Mouse (Mus musculus) forebrain, embryonic 12.5 days (tissue): ENCODE measurements around the gene Myl9. TPM values are rescaled to one million over a fixed set of nuclear protein-coding genes. Genes with fewer than 3 reads are reported as not detected.
A peak's percentile ranks its signal among the peaks of the same experiment; 100 is the strongest.

Experiments used
- ATAC-seq: fragments of 200-750 bp; cut with Nextera tagmentation; 2 replicates; pipeline ENCODE4 v1.8.0; 2017; ENCODE audit warnings: moderate TSS enrichment; ENCODE audit not compliant: low FRiP score
- H3K27ac ChIP-seq: fragments of 300-500 bp; sonication (generic); 2 replicates; pipeline ENCODE4 v1.5.1; 2016; ENCODE audit warnings: mild to moderate bottlenecking
- H3K27me3 ChIP-seq: fragments of 300-500 bp; sonication (generic); 2 replicates; pipeline ENCODE4 v1.6.1; 2016; ENCODE audit warnings: mild to moderate bottlenecking
- H3K36me3 ChIP-seq: fragments of 300-500 bp; sonication (generic); replicated peaks from 2 replicates; pipeline ENCODE4 v1.6.1; 2016; ENCODE audit warnings: mild to moderate bottlenecking
- H3K4me1 ChIP-seq: fragments of 300-500 bp; sonication (generic); 2 replicates; pipeline ENCODE4 v1.6.1; 2016
- H3K4me2 ChIP-seq: fragments of 300-500 bp; sonication (generic); 2 replicates; pipeline ENCODE4 v1.6.1; 2016; ENCODE audit warnings: mild to moderate bottlenecking, moderate library complexity
- H3K4me3 ChIP-seq: fragments of 300-500 bp; sonication (generic); replicated peaks from 2 replicates; pipeline ENCODE4 v1.5.1; 2016; ENCODE audit warnings: mild to moderate bottlenecking
- H3K9ac ChIP-seq: fragments of 300-500 bp; sonication (generic); 2 replicates; pipeline ENCODE4 v1.6.1; 2016; ENCODE audit warnings: mild to moderate bottlenecking
- H3K9me3 ChIP-seq: fragments of 300-500 bp; sonication (generic); 2 replicates; pipeline ENCODE4 v1.6.1; 2016
- WGBS: fragments of 180-500 bp; shearing (Covaris S2); methylation state at CpG from one replicate; pipeline ENCODE4 v1.1.7; 2016; 5-methylcytosine and 5-hydroxymethylcytosine counted together
- polyA plus RNA-seq: library from polyadenylated mRNA; unstranded; fragments of >200 nt; fragmentation: Nextera tagmentation; extraction: Ambion mirVana; gene quantifications from 2 replicates; pipeline ENCODE4 v1.2.1, GENCODE M21; 2016

Myl9 gene
- 61.4 and 95.4 TPM in 2 replicates for polyA plus RNA-seq

DNA sequence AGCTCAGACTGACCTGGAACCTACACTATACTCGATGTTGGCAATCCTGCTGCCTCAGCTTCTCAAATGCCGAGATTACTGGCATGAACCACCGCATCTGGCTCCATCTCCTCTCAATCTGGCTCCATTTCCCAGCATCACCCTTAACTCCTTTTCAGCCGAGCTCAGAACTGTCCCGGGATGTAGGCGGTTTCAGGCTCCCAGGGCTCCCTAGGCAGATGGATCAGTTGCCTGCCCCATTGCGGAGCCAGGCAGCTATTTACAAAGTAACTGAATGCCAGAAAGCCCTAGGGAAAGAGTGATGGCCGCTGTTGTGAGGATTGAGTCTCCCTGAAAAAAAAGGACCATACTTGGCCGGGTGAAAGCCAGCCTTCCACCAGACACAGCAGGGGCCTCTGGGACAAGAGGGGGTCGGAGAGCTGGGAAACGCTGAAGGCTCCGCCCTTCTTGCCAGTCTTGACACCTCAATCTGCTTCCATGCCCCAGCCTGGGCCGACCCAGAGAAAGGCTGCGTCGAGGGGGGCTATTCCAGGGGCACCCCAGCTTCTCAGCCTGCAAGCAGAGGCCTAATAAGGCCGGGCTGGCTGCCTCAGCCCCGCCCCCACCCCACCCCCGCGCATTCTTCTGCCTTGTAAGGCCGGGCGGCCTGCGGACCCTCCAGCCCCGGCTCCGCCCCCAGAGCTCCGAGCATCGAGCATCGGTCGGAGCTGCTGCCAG lies at the start of gene Myl9:
Gene Myl9, plus strand, starts transcription at position 683 of the 717 bp plus-strand sequence.
- H3K27ac ChIP-seq = peak within 1 kb of the TSS; percentile 47
- H3K4me1 ChIP-seq = peaks cover 22% of the 10 kb centered on the region
- H3K9ac ChIP-seq = peak within 1 kb of the TSS; percentile 60
- H3K36me3 ChIP-seq = no peaks in the 10 kb centered on the region
- H3K9me3 ChIP-seq = no peaks in the 10 kb centered on the region
- peaks cover 15% of the 10 kb centered on the region for H3K27me3 ChIP-seq
- H3K4me2 ChIP-seq = peak within 1 kb of the TSS; percentile 75
- 1% methylated on average over 28 of the region's 28 CpGs for WGBS
- ATAC-seq = peak; percentile 82
- peak within 1 kb of the TSS; percentile 40 for H3K4me3 ChIP-seq

DNA sequence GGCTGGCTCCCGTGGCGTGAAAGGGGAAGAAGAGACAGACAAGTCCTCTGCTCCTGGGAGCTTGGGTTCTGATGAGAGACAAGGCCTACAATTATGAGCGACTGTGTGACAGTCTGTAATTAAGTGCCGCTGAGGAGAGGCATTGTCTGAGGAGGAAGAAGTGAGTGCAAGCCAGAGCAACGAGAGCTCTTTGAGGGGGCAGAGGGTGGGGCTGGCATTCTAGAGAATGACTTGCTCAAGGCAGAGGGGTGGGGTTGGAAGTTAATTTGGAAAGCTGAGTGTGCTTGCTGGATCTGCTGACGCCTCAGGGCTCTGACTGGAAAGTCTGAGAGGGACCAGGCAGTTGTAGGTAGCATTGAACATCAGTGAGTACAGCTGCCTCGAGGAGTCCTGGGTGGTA lies 48.9 kb upstream of the Myl9 start:
- Histone ChIP-seq H3K9ac (peak overlapping the region; percentile 43; the same call in 1 of the 2 replicates), H3K4me2 (peak overlapping the region; percentile 41), H3K27ac (peak overlapping the region; percentile 70), H3K4me1 (peaks cover 67% of the 10 kb centered on the region), H3K27me3 (no peaks in the 10 kb centered on the region), H3K36me3 (no peaks in the 10 kb centered on the region), H3K9me3 (no peaks in the 10 kb centered on the region), H3K4me3 (no peak overlapping the region)
- WGBS = 14% methylated on average over 7 of the region's 7 CpGs
- ATAC-seq = peak; percentile 25; the same call in 1 of the 2 replicates

DNA sequence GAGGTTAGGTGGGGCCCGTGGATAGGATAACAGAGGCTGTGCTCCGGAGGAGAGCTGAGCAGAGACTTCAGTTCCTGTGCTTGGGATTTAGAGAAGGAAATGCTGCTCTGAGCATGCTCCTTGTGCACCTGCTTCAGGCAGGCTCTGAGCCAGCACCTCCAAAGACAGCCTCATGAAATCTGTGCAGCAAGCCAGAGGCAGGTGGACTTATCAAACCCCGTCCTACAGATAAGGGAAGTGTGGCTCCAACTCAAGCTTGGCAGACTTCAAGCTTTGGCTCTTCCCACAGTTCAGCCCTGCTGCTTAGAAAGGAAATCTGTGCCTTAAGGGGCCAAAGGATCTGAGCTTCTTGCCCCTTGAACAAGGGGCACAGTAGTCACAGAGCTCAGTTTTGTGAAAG lies 48.3 kb upstream of the Myl9 start:
- ATAC-seq = no peak
- peak overlapping the region; percentile 41 for H3K4me2 ChIP-seq
- no peaks in the 10 kb centered on the region for H3K36me3 ChIP-seq
- H3K27ac ChIP-seq = peak overlapping the region; percentile 70
- no peak overlapping the region for H3K4me3 ChIP-seq
- no peak overlapping the region for H3K9ac ChIP-seq
- peaks cover 72% of the 10 kb centered on the region for H3K4me1 ChIP-seq
- 77% methylated on average over 3 of the region's 3 CpGs for WGBS
- H3K9me3 ChIP-seq = no peaks in the 10 kb centered on the region
- no peaks in the 10 kb centered on the region for H3K27me3 ChIP-seq

DNA sequence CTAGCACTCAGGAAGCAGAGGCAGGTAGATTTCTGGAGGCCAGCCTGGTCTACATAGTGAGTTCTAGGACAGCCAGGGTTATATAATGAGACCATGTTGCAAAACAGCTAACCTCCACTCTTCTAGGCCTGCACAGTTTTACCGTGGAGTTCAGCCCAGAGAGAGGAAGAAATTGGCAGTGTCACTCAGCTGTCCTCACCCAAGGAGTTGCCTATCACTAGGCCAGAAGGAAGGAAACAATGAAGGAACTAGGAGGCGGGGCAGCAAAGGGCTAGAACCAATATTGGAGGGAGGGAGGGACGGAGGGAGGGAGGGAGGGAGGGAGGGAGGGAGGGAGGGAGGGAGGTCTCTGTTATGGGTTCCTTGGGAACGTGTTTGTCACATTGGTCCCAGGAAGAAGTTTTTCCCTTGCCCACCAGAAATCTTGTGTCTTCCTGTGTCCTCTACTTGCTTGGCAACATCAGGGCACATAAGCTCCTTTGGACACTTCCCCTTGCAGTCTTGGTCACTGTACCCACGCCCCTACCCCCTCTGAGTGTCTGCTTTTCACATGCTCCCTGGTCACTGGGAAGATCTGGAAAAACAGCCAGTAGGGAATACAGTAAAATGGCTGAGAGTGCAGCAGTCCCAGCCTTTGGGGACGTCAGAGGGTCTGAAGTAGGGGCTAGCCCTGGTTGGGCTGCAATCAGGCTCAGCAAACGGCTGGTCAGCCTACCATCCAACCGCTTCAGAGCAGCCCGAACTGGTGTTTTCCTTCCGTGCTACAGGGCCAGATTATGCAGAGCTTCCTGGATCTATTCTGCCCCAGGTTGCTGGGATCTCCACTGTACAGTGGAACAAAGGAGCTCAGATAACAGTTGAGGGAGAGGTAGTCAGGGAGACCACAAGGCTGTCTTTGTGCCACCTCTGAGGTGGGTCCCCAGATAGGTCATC lies 45.4 kb upstream of the Myl9 start:
- 65% methylated on average over 8 of the region's 10 CpGs for WGBS

DNA sequence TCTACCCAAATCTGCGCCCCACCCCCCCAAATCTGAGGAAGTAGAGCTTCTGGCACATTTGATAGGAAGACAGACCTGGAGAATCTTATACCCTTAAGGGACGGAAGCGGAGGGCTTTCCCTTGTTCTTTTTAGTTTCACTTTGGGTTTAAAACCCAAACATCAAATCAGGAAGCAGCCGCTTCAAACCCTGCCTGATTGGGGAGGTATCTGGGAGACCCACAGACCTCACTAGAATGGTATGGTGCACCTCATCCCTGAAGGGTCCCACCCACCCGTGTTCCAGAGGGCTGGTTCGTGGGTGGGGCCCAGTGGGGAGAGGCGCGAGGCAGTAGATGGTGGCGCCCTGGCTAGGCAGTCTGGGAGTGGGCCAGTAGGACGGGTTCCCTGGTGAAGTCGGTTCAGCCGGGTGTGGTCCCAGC lies 44.7 kb upstream of the Myl9 start:
- 90% methylated on average over 12 of the region's 12 CpGs for WGBS
- no peak for ATAC-seq
- Histone ChIP-seq H3K27ac (0 out of 2 replicates have a peak overlapping the region, but pooled peaks have one; percentile 19), H3K4me3 (no peak overlapping the region), H3K9ac (no peak overlapping the region), H3K4me1 (peaks cover 58% of the 10 kb centered on the region), H3K36me3 (no peaks in the 10 kb centered on the region), H3K27me3 (no peaks in the 10 kb centered on the region), H3K9me3 (no peaks in the 10 kb centered on the region), H3K4me2 (0 out of 2 replicates have a peak overlapping the region, but pooled peaks have one; percentile 2)

More for the DNA sequence above, 45.4 kb upstream of the Myl9 start:
- H3K9me3 ChIP-seq = no peaks in the 10 kb centered on the region
- H3K36me3 ChIP-seq = no peaks in the 10 kb centered on the region
- peaks cover 58% of the 10 kb centered on the region for H3K4me1 ChIP-seq
- peak overlapping the region; percentile 2; the same call in 1 of the 2 replicates for H3K4me2 ChIP-seq
- H3K27me3 ChIP-seq = no peaks in the 10 kb centered on the region
- 0 out of 2 replicates have a peak overlapping the region, but pooled peaks have one; percentile 19 for H3K27ac ChIP-seq
- H3K4me3 ChIP-seq = no peak overlapping the region
- no peak overlapping the region for H3K9ac ChIP-seq
- ATAC-seq = no peak

DNA sequence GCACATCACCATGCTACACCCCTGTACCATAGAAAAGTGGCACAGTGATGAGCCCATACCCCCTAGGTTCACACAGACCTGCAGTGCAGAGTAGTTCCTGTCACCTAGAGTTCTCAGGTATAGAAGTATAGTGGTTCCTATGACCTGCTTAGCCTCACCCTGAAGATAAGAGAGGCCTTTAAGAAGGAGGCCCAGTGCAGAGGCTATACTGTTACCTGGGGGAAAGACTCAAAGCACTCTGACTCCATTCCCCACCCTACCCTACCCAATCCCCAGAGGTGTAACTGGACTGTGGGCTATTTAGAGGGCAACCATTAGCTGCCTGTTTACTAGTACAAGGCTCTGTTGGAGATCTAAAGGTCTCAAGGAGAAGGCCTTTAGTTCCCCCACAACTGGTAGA lies 43.6 kb upstream of the Myl9 start:
- Histone ChIP-seq H3K27ac (no peak overlapping the region), H3K27me3 (no peaks in the 10 kb centered on the region), H3K9me3 (no peaks in the 10 kb centered on the region), H3K4me3 (no peak overlapping the region), H3K36me3 (no peaks in the 10 kb centered on the region), H3K4me2 (no peak overlapping the region), H3K9ac (no peak overlapping the region), H3K4me1 (peaks cover 58% of the 10 kb centered on the region)
- no peak for ATAC-seq

DNA sequence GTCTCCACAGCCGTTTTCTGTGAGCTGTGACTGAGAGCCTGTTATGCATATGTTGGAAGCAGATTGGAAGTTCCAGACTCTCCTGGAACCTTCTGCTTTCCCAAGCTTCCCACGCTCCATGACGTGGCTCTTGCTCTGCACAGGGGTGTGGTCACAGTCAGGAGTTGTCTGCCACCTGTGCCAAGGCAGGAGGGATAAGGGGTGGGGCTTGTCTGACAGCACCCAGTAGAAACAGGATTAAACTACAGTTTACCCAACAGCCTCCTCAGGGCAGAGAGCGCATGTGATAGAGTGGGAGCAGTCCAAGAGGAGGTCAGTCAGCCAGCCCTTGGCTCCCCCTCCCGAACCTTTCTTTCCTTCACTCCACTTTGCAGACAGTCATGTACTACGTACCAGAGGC lies 43.1 kb upstream of the Myl9 start:
- no peaks in the 10 kb centered on the region for H3K27me3 ChIP-seq
- no peak overlapping the region for H3K4me2 ChIP-seq
- 81% methylated on average over 6 of the region's 6 CpGs for WGBS
- no peaks in the 10 kb centered on the region for H3K9me3 ChIP-seq
- H3K9ac ChIP-seq = no peak overlapping the region
- no peak for ATAC-seq
- no peak overlapping the region for H3K27ac ChIP-seq
- no peaks in the 10 kb centered on the region for H3K36me3 ChIP-seq
- peaks cover 58% of the 10 kb centered on the region for H3K4me1 ChIP-seq
- H3K4me3 ChIP-seq = no peak overlapping the region

DNA sequence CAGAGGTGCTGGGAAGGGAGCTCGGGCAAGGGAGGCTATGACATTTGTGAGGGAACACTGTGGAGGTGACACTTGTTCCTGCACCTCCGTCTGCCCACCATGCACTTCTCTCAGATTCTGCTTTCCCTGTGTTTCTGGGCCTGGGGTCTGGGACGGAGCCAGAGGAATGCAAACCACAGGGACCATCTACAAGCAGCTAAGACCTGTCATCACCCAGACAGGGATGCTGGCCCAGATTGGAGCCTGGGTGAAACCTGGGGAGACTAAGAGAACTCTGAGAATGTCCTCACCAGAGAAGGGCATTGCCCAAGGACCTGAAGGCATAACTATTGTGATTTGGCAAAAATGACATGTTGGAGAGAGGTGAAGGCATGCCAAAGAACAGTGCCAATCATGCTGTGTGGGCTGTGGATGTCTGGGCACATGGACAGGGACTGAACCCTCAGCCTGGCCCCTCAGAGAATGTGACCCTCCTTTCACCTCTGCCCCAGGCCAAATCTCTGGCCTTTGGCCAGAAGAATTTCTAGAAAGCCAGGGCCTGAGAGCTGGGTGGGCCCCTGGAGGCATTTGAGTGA lies 39.4 kb upstream of the Myl9 start:
- Histone ChIP-seq H3K4me1 (peaks cover 46% of the 10 kb centered on the region), H3K4me3 (no peak overlapping the region), H3K9me3 (no peaks in the 10 kb centered on the region), H3K4me2 (no peak overlapping the region), H3K36me3 (peaks cover 4% of the 10 kb centered on the region; the same call in 1 of the 2 replicates), H3K27ac (no peak overlapping the region), H3K27me3 (no peaks in the 10 kb centered on the region), H3K9ac (no peak overlapping the region)
- 90% methylated on average over 3 of the region's 3 CpGs for WGBS
- ATAC-seq = no peak

DNA sequence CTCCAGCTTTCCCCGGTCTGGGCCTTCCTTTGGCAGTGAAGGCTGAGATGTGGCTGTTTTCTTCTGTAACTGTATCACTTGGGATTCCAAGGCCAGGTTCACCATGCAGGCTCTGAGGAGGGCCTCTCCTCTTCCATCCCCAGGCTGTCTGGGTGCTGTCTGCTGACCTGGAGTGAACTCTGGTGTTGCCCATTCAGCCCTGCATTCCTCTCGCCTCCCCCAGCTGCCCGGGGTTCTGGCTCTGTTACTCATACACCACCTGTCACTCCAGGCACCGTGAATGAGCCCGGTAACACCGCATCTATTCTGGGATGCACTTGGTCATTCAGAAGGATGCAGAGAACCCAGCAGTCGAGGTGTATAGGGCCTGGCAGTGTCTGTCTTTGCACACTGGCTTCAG lies 38.4 kb upstream of the Myl9 start:
- Histone ChIP-seq H3K4me1 (peaks cover 52% of the 10 kb centered on the region), H3K4me2 (no peak overlapping the region), H3K4me3 (no peak overlapping the region), H3K27me3 (no peaks in the 10 kb centered on the region), H3K36me3 (peaks cover 7% of the 10 kb centered on the region; the same call in 1 of the 2 replicates), H3K27ac (no peak overlapping the region), H3K9me3 (no peaks in the 10 kb centered on the region), H3K9ac (no peak overlapping the region)
- 66% methylated on average over 7 of the region's 7 CpGs for WGBS
- no peak for ATAC-seq

DNA sequence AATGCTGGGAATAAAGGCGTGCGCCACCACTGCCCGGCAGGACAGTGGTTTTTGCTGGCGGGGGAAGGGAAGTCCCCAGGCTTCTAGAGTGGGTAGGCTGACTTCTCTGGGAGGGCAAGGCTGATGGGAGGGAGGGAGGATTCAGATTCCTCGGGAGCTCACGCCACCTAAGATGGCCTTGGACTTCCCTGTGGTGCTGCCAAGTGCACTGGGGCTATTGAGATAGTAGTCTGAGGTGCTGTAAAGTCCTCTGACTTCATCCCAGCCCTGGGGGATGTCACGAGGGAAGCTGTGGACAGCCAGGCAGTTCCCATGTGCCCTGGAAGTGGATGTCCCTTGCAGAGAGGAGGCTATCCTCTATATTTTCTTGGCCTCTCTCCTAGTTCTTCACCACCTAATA lies 37.2 kb upstream of the Myl9 start:
- WGBS = 84% methylated on average over 7 of the region's 7 CpGs
- no peaks in the 10 kb centered on the region for H3K27me3 ChIP-seq

DNA sequence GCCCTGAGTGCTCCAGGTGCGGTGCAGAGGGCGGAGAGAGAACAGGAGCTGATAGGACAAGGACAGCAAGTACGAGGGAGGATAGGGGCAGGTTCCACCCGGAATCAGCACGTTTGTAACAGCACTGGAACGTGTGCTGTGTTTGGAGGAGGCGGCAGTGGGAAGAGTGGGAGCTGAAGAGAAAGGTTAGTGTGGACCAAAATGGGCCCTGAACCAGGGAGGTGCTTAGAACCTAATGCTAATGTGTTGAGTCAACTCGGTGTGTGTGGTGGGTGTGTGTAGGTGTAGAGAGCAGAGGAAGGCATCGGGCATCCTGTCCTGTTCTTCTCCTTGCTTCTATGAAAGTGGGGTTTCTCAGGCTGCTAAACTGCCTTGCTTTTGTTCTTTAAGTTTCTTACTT lies 34.0 kb upstream of the Myl9 start:
- Histone ChIP-seq H3K36me3 (peaks cover 27% of the 10 kb centered on the region), H3K9me3 (no peaks in the 10 kb centered on the region), H3K4me3 (no peak overlapping the region), H3K9ac (no peak overlapping the region), H3K4me2 (no peak overlapping the region), H3K4me1 (peaks cover 45% of the 10 kb centered on the region), H3K27ac (no peak overlapping the region), H3K27me3 (no peaks in the 10 kb centered on the region)
- 85% methylated on average over 9 of the region's 9 CpGs for WGBS
- no peak for ATAC-seq

More for the DNA sequence above, 37.2 kb upstream of the Myl9 start:
- Histone ChIP-seq H3K36me3 (peaks cover 7% of the 10 kb centered on the region; the same call in 1 of the 2 replicates), H3K4me3 (no peak overlapping the region), H3K9ac (no peak overlapping the region), H3K4me1 (peaks cover 54% of the 10 kb centered on the region), H3K27ac (no peak overlapping the region), H3K9me3 (no peaks in the 10 kb centered on the region), H3K4me2 (no peak overlapping the region)
- no peak for ATAC-seq

DNA sequence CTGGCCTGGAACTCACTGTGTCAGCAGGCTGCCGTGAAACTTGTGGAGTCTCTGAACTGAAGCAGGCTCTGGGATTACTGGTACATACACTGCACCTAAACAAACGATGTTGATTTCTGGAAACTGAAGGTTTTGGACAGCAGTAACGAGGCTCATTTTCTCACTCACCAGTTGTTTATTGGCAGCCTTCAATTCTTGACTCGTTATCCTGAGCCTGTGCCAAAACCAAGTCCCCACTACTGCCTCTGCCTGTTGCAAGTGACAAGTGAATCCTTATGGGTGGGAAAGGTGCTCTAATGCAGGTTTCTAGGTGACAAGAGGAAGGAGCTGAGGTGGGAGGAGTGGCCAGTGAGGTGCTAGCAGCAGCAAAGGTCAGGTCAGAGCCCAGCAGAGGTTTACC lies 33.2 kb upstream of the Myl9 start:
- no peak overlapping the region for H3K4me3 ChIP-seq
- no peak overlapping the region for H3K9ac ChIP-seq
- H3K27me3 ChIP-seq = no peaks in the 10 kb centered on the region
- WGBS = 42% methylated on average over 4 of the region's 4 CpGs
- H3K4me1 ChIP-seq = peaks cover 38% of the 10 kb centered on the region
- peaks cover 34% of the 10 kb centered on the region for H3K36me3 ChIP-seq
- H3K4me2 ChIP-seq = no peak overlapping the region
- ATAC-seq = no peak
- no peak overlapping the region for H3K27ac ChIP-seq
- no peaks in the 10 kb centered on the region for H3K9me3 ChIP-seq
